Mouse (Mus musculus) G1E (cell line): ENCODE measurements at regions not wholly inside any gene's neighbourhood (a gene's known extent, or its start where the extent isn't known, plus 50 kb on each side); places are given as distances from the start of the nearest gene placed in this dataset.

Experiments
- ATAC-seq: 2 replicates; pipeline ENCODE4 v1.8.0; 2016; ENCODE audit warnings: mild to moderate bottlenecking; ENCODE audit not compliant: insufficient number of reproducible peaks, poor library complexity, low FRiP score, severe bottlenecking; ENCODE audit errors: extremely low read depth
- DNase-seq: peaks from one replicate; pipeline ENCODE4 v3.0.0; 2012; ENCODE audit warnings: low spot score
- H3K27me3 ChIP-seq: 2 replicates; pipeline ENCODE4 v1.6.1; 2012; ENCODE audit warnings: mild to moderate bottlenecking, low read length, inconsistent platforms; ENCODE audit not compliant: insufficient read depth
- H3K36me3 ChIP-seq: replicated peaks from 2 replicates; pipeline ENCODE3; 2012; ENCODE audit warnings: mild to moderate bottlenecking, inconsistent platforms
- H3K4me1 ChIP-seq: 2 replicates; pipeline ENCODE4 v1.6.1; 2012; ENCODE audit warnings: low read depth, low read length, inconsistent platforms, mixed read lengths; ENCODE audit not compliant: insufficient read depth
- H3K4me3 ChIP-seq: 2 replicates; pipeline ENCODE4 v1.5.1; 2012; ENCODE audit warnings: low read depth, mild to moderate bottlenecking, inconsistent platforms, low read length, moderate library complexity, mixed read lengths
- H3K9me3 ChIP-seq: replicated peaks from 2 replicates; pipeline ENCODE4 v1.6.1; 2012; ENCODE audit warnings: inconsistent platforms
- CTCF ChIP-seq: IDR thresholded peaks from 2 replicates; pipeline ENCODE4 v1.5.1; 2012; ENCODE audit warnings: low read depth, low read length, inconsistent platforms, mixed read lengths
- GATA1 ChIP-seq: IDR thresholded peaks from 2 replicates; pipeline ENCODE4 v1.6.1; 2012; ENCODE audit warnings: borderline replicate concordance, low read length, inconsistent platforms, mixed read lengths
- GATA2 ChIP-seq: IDR thresholded peaks from 2 replicates; pipeline ENCODE4 v1.6.1; 2012; ENCODE audit warnings: low read depth, low read length, inconsistent platforms, borderline replicate concordance
- POLR2AphosphoS5 ChIP-seq: IDR thresholded peaks from 2 replicates; pipeline ENCODE4 v1.6.1; 2012; ENCODE audit warnings: low read depth, low read length, inconsistent platforms; ENCODE audit not compliant: insufficient replicate concordance
- TAL1 ChIP-seq: conservative IDR thresholded peaks from 2 replicates; pipeline ENCODE4 v1.6.1; 2012; ENCODE audit warnings: low read depth, low read length, inconsistent platforms, mixed read lengths

DNA sequence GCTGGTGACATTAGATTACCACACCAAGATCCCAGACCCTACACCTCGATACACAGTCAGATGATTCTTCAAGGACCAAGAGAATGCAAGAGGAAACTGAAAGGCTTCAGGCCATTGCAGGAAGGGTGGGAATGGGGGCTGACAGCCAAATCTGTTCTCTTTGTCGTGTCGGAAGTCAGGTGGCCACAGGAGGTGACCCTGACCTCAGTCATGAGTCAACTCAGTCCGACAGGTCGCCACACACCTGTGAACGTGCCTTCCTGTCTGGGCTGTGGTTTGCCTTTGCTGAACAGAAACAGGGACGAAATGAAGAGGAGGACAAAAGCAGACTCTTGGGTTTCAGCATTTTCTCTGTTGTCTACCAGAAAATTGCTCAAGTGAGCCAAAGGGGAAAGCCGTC lies 318.3 kb upstream of the Gm26657 start:
- no peaks in the 10 kb centered on the region for H3K36me3 ChIP-seq
- no peak for ATAC-seq
- H3K9me3 ChIP-seq, result peaks cover 19% of the 10 kb centered on the region
- H3K4me1 ChIP-seq, result no peaks in the 10 kb centered on the region
- TF ChIP-seq TAL1 (no peak), CTCF (no peak)
- no peaks in the 10 kb centered on the region for H3K27me3 ChIP-seq
- DNase-seq, result no peak
- no peak overlapping the region for H3K4me3 ChIP-seq

DNA sequence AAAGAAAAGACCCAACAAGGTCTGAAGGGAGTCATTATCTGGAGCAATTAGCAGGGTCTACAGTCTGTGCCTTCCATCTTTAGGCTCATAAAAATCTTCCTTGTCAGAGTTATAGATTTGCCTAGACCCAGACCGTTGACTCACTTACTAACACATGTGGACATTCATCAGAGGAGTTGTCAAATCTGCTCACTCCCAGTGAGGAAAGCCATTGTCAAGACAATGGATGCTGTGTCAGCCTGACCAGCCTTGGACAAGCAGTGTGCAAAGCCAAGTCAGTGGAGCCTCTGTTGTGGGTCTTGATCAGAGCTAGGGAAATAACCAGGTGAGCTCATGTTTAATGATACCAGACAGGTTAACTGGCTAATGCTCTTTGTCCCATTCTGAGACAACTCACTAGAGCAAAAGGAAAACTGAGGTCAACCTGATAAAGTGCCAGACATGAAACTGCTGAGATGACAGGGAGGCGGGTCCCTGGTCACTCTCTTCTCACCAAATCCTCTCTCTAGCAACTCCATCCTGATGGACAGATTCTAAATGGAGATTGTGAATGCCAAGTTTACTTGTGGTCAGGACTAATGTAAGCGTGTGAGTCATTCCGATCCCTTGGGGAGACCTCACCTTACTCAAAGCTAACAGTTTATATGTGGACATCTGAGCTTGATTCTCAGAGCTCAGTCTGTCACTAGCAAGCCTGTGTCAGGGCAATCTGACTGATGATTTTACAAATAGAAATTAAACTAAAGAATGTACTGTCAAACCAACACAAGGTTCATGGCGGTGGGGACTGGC lies 320.6 kb upstream of the Gm26657 start:
- no peak overlapping the region for H3K4me3 ChIP-seq
- no peaks in the 10 kb centered on the region for H3K27me3 ChIP-seq
- no peaks in the 10 kb centered on the region for H3K4me1 ChIP-seq
- peaks cover 16% of the 10 kb centered on the region for H3K9me3 ChIP-seq
- DNase-seq (no peak), ATAC-seq (no peak)
- H3K36me3 ChIP-seq, result no peaks in the 10 kb centered on the region
- no peak for TF ChIP-seq GATA1

DNA sequence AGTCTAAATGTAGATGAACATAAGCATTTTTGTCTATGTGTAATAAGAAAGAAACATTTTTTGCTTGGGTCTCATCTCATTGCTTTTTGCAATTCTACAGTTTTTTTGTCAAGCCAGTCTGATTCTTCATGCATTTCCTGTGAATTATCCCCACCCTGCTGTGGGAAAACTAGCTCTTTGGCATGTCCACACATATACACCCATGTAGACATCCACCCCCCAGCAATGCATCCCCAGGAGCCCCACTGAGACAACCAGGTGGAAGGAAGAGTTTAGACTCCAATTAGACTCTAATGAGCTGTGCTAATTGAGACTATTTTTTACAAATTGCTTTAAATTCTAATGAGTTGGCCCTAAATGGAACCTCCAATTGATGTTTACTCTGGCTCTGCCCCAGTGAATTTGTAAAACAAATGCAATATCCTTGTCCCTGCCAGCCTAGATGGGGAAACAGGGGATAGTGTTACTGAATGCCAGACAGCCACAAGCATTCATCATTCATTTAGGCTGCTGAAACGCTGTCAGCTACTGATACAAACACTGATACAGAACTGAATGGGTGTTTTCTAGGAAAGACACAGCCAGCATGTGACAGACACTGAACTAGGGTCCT lies 328.7 kb upstream of the Gm26657 start:
- ATAC-seq (no peak), DNase-seq (no peak)
- no peaks in the 10 kb centered on the region for H3K27me3 ChIP-seq
- no peaks in the 10 kb centered on the region for H3K36me3 ChIP-seq
- H3K4me1 ChIP-seq, result no peaks in the 10 kb centered on the region
- TF ChIP-seq CTCF (no peak), POLR2AphosphoS5 (no peak), TAL1 (no peak), GATA1 (no peak), GATA2 (no peak)
- 0 out of 2 replicates have a peak, but pooled peaks cover 3% of the 10 kb centered on the region for H3K9me3 ChIP-seq
- H3K4me3 ChIP-seq, result no peak overlapping the region

DNA sequence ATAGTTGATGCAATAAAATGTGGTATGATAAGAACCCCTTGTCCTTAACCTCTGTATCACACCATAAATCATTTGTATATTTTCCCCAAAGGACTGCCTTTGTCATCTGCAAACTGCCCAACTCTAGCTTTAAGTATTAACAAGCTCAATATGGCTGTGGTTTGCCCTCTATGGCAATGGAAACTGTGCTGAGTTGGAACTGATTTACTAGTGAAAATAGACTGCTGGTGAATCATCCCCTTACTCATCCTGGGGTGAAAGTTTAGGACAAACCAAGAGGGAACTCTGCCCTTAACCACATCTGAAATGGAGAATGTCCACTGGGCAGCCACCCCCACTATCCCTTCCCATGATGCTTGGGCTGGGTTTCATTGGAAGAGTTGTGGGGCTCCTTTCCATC lies 346.1 kb upstream of the Gm26657 start:
- no peak for DNase-seq
- Histone ChIP-seq H3K4me1 (no peaks in the 10 kb centered on the region), H3K4me3 (no peak overlapping the region), H3K9me3 (peaks cover 9% of the 10 kb centered on the region), H3K36me3 (no peaks in the 10 kb centered on the region), H3K27me3 (no peaks in the 10 kb centered on the region)
- TF ChIP-seq GATA1, result no peak
- TF ChIP-seq POLR2AphosphoS5, result no peak
- no peak for TF ChIP-seq TAL1
- no peak for TF ChIP-seq GATA2
- TF ChIP-seq CTCF, result no peak
- no peak for ATAC-seq

DNA sequence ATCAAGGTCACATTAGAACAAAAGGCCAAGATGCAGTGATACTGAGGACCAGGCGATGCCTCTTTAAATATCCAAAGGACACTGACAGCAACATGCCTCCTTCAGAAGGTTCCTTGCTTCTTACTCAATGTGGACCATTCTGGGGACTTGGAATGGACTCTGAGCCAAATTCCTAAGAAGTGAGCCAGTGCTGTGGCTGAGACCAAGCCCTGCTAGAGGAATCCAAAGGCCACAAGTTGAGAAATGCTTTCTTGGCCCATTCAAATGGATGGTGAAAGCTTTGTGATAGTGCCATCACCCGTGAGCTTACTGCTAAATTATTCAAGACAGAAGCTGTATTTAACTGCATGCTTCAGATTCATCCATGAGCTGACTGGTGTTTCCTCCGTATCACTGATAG lies 352.8 kb upstream of the Gm26657 start:
- H3K36me3 ChIP-seq, result no peaks in the 10 kb centered on the region
- DNase-seq (no peak), ATAC-seq (no peak)
- TF ChIP-seq GATA2 (no peak), TAL1 (no peak), POLR2AphosphoS5 (no peak), GATA1 (no peak), CTCF (no peak)
- peaks cover 15% of the 10 kb centered on the region for H3K9me3 ChIP-seq
- no peaks in the 10 kb centered on the region for H3K27me3 ChIP-seq
- H3K4me1 ChIP-seq, result no peaks in the 10 kb centered on the region
- H3K4me3 ChIP-seq, result no peak overlapping the region

DNA sequence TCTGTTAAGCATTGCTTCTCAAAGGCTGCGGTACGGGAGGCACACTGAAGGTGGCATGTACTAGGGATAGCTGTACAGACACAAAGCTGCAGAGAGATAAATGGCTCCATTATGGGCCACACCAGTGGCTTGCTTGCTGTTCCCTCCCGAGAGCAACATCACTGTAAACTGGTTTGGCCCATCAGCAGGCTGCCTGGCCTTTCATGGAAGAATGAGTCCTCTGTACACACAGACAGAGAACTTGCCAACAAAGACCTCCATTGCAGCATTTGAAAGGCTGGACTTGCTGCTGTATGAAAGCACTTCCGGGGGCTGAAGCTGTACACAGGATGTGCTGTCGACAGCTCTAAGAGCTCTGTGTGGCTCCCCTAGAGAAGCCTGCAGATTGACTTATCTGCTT lies 364.1 kb upstream of the Gm26657 start:
- ATAC-seq (no peak), DNase-seq (no peak)
- Histone ChIP-seq H3K9me3 (peaks cover 10% of the 10 kb centered on the region; the same call in 1 of the 2 replicates), H3K4me1 (no peaks in the 10 kb centered on the region), H3K36me3 (no peaks in the 10 kb centered on the region), H3K4me3 (no peak overlapping the region), H3K27me3 (no peaks in the 10 kb centered on the region)
- TF ChIP-seq GATA1 (no peak), POLR2AphosphoS5 (no peak), TAL1 (no peak), GATA2 (no peak), CTCF (no peak)
